Mouse (Mus musculus) stomach, embryonic 14.5 days (tissue): ENCODE data around the gene Dpf2. TPM values are rescaled to one million over a fixed set of nuclear protein-coding genes. Genes with fewer than 3 reads are reported as not detected.

Experiments
- ATAC-seq: fragments of 200-750 bp; cut with Nextera tagmentation; 2 replicates; pipeline ENCODE4 v1.8.0; 2017; ENCODE audit warnings: low read depth, moderate TSS enrichment; ENCODE audit not compliant: insufficient number of reproducible peaks, insufficient read depth, low FRiP score
- H3K27ac ChIP-seq: fragments of 300-500 bp; sonication (generic); 2 replicates; pipeline ENCODE4 v1.5.1; 2014; ENCODE audit warnings: mild to moderate bottlenecking, low read length, moderate library complexity, mixed read lengths
- H3K27me3 ChIP-seq: fragments of 300-500 bp; sonication (generic); 2 replicates; pipeline ENCODE4 v1.6.1; 2014; ENCODE audit warnings: low read length, control low read depth, mixed read lengths; ENCODE audit not compliant: control insufficient read depth, insufficient read depth
- H3K36me3 ChIP-seq: fragments of 300-500 bp; sonication (generic); 2 replicates; pipeline ENCODE4 v1.6.1; 2014; ENCODE audit warnings: mild to moderate bottlenecking, control low read depth, low read length, moderate library complexity, mixed read lengths; ENCODE audit not compliant: control insufficient read depth, insufficient read depth
- H3K4me1 ChIP-seq: fragments of 300-500 bp; sonication (generic); 2 replicates; pipeline ENCODE4 v1.6.1; 2014; ENCODE audit warnings: low read length, control low read depth, mixed read lengths; ENCODE audit not compliant: control insufficient read depth, insufficient read depth
- H3K4me2 ChIP-seq: fragments of 300-500 bp; sonication (generic); replicated peaks from 2 replicates; pipeline ENCODE4 v1.6.1; 2014; ENCODE audit warnings: low read depth, low read length, control low read depth
- H3K4me3 ChIP-seq: fragments of 300-500 bp; sonication (generic); 2 replicates; pipeline ENCODE4 v1.5.1; 2014; ENCODE audit warnings: low read depth, low read length, control low read depth
- H3K9ac ChIP-seq: fragments of 300-500 bp; sonication (generic); replicated peaks from 2 replicates; pipeline ENCODE4 v1.6.1; 2014; ENCODE audit warnings: low read depth, mild to moderate bottlenecking, control low read depth, low read length, moderate library complexity, mixed read lengths
- H3K9me3 ChIP-seq: fragments of 300-500 bp; sonication (generic); 2 replicates; pipeline ENCODE4 v1.6.1; 2016; ENCODE audit warnings: low read depth, low read length, control low read depth; ENCODE audit not compliant: control insufficient read depth
- WGBS: fragments of 180-500 bp; shearing (Covaris S2); extraction: QIAGEN DNeasy Blood & Tissue Kit; methylation state at CpG from one replicate; pipeline ENCODE4 v1.1.7; 2014; 5-methylcytosine and 5-hydroxymethylcytosine counted together
- polyA plus RNA-seq: library from polyadenylated mRNA; unstranded; fragments of >200 nt; fragmentation: Nextera tagmentation; extraction: Ambion mirVana; gene quantifications from 2 replicates; pipeline ENCODE4 v1.2.1, GENCODE M21; 2014

Dpf2 gene
- polyA plus RNA-seq, 1 experiment from 2014 or later = 148 TPM

DNA sequence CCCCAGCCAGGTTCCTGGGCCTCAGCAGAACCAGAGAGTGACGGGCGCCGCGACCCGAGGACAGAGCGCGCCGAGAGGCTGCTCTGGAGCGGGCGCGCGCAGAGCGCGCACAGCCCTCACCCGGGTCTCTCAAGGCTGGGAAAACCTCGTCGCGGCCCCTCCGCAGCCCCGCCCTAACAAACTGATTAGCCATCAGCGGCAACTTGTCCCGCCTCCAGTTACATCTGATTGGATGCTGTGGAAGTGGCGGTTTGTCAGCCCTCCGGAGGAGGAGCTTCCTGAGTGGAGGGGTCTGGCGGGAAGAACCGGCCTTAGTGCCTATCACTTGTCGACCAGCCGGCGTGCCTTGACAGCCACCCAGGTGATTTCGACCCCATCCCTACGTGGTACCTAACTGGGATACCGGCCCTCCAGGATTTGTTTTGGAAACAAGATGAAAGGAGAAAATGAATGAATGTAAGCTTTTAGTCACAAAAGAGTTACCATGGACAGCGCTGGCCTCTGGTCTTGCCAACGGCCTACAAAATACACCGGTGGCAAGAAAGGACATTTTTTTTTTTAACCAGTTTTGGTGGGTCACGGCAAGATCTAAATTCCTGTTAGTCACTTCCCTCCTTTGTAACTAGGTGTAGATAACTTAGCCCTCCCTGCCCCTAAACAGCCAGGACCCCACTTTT is 18.7 kb downstream of the Dpf2 start, which contains the start of gene Tigd3:
TSS of gene Tigd3 (minus strand) at position 148 of the 677 bp plus-strand sequence.
- peak within 1 kb of the TSS; percentile 68 for H3K9ac ChIP-seq
- H3K4me2 ChIP-seq = peak within 1 kb of the TSS; percentile 91
- 0 out of 2 replicates have a peak within 1 kb of the TSS, but pooled peaks have one; percentile 48 for H3K27ac ChIP-seq
- no peaks in the 10 kb centered on the region for H3K9me3 ChIP-seq
- H3K4me3 ChIP-seq = peak within 1 kb of the TSS; percentile 58
- ATAC-seq = peak; percentile 95
- H3K4me1 ChIP-seq = peaks cover 4% of the 10 kb centered on the region; the same call in 1 of the 2 replicates
- 3% methylated on average over 36 of the region's 36 CpGs for WGBS
- no peaks in the 10 kb centered on the region for H3K27me3 ChIP-seq
- H3K36me3 ChIP-seq = peaks cover 22% of the 10 kb centered on the region

DNA sequence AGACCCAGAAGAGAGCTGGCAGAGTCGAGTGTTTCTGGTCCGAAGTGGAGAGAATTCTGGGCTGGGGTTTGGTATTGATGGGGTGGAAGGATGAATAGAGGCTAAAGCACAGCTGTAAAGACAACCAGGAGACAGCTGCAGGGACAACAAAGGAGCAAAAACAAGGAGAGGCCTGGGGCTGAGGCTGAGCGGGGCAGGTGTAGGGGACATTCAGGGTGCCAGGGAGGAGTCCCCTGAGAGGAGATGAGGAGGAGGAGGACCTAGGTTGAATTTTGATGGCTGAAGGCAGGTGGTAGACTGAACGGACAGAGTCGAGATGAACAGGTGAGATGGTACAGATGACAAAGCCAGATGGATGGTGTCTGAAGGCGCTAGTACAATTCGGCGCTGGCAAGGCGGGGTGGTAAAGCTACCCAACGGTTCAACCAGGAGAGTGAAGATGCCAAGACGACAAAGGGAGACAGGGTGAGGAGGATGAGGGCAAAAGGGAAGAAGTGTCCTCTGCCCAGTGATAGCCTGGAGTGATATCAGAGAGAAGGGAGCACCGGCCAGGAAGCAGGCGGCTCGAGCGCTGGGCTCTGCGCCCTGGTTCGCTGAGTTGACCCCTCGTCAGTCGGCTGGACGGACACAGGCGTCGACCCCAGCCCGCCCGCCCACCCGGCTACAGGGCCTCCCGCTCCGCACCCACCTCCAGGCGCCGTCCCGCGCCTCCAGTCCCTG is 19.4 kb downstream of the Dpf2 start:
- no peak; the same call in none of the 2 replicates for ATAC-seq
- peaks cover 19% of the 10 kb centered on the region for H3K36me3 ChIP-seq

DNA sequence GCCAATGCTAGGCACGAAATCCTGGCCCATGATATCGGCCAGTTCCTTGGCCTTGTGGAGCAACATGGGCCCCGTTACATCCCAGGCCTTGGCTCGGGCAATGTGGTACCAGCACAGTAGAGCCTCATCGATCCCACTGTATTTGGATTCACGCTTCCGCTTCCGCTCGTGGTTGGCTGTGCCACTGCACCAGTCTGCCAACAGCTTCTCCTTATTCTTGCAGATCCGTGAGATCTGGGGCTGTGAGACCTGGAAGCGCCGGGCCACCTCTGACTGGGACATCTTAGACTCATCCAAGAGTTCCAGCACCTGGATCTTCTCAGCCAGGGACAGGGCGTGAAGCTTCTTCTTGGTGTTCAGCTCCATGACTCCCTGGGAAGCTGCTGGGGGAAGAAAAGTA is 20.1 kb downstream of the Dpf2 start:
- no peak for ATAC-seq
- Histone ChIP-seq H3K4me2 (peak overlapping the region; percentile 91), H3K36me3 (peaks cover 15% of the 10 kb centered on the region), H3K4me1 (peaks cover 4% of the 10 kb centered on the region; the same call in 1 of the 2 replicates), H3K9me3 (no peaks in the 10 kb centered on the region), H3K27ac (no peak overlapping the region), H3K27me3 (no peaks in the 10 kb centered on the region), H3K4me3 (peak overlapping the region; percentile 58; the same call in 1 of the 2 replicates), H3K9ac (no peak overlapping the region)
- WGBS = 92% methylated on average over 13 of the region's 13 CpGs

More for the DNA sequence above, 19.4 kb downstream of the Dpf2 start:
- WGBS = 8% methylated on average over 31 of the region's 31 CpGs
- H3K9me3 ChIP-seq = no peaks in the 10 kb centered on the region
- H3K27ac ChIP-seq = 0 out of 2 replicates have a peak overlapping the region, but pooled peaks have one; percentile 48
- peak overlapping the region; percentile 58 for H3K4me3 ChIP-seq
- H3K9ac ChIP-seq = peak overlapping the region; percentile 68
- H3K4me1 ChIP-seq = peaks cover 4% of the 10 kb centered on the region; the same call in 1 of the 2 replicates
- H3K27me3 ChIP-seq = no peaks in the 10 kb centered on the region
- peak overlapping the region; percentile 91 for H3K4me2 ChIP-seq

DNA sequence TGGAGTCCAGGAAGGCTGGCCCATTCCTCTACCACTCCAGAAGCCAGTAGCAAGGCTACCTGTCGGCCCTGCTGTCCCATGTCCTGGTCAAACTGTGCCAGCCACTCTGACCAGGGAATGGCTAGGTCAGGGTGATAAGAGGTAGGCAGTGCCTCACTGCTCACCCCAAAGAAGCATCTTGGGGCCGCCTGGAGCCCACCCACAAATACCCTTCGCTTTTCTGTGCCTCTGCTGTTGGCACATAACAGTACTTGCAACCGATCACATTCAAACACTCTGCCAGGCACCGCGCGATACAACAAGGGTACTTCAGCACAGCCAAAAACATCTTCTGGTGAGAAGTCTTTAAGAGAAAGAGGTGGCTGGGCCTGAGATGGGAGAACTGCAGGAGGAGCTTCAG is 20.5 kb downstream of the Dpf2 start:
- no peak overlapping the region for H3K4me3 ChIP-seq
- ATAC-seq = no peak
- H3K9ac ChIP-seq = no peak overlapping the region
- 91% methylated on average over 7 of the region's 7 CpGs for WGBS
- no peaks in the 10 kb centered on the region for H3K27me3 ChIP-seq
- H3K4me2 ChIP-seq = no peak overlapping the region
- no peak overlapping the region for H3K27ac ChIP-seq
- no peaks in the 10 kb centered on the region for H3K9me3 ChIP-seq
- H3K4me1 ChIP-seq = peaks cover 4% of the 10 kb centered on the region; the same call in 1 of the 2 replicates
- H3K36me3 ChIP-seq = peaks cover 15% of the 10 kb centered on the region

DNA sequence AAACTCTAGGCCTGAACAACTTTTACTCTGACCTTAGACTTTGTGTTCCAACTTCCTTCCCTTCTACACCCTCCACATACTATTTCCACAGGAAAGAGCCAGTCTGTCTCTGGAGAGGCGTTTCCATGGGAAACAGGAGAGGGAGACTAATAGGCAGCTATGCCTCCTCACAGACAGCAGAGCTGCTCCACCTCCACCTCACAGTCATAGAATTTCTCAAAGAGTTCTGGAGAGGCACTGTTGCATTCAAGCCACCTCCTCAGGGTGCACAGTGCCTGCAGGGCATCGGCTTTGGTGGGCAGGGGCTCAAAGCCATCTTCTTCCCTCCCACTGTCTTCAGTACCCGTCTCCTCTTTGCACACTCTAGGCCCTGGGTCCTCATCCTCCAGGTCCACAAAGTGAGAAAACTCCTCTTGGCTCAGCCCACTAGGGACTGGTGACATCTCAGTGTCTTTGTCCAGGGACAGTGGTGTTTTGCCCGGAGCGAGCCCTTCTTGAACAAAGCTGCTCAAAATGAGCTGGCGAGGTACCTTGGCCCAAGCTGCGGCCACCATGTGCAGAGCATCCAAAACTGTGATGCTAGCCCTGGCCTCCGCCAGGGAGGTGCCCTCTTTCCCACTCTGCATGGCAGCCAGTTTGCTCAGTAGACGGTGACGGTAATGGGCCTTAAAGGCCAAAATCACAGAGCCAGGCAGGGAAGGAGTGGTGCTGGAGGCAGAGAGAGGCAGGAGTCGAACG is 21.1 kb downstream of the Dpf2 start:
- Histone ChIP-seq H3K4me1 (peaks cover 4% of the 10 kb centered on the region; the same call in 1 of the 2 replicates), H3K27me3 (no peaks in the 10 kb centered on the region), H3K4me3 (no peak overlapping the region), H3K27ac (no peak overlapping the region), H3K4me2 (no peak overlapping the region), H3K9ac (no peak overlapping the region), H3K36me3 (peaks cover 12% of the 10 kb centered on the region), H3K9me3 (no peaks in the 10 kb centered on the region)
- WGBS = 91% methylated on average over 12 of the region's 12 CpGs
- ATAC-seq = no peak

DNA sequence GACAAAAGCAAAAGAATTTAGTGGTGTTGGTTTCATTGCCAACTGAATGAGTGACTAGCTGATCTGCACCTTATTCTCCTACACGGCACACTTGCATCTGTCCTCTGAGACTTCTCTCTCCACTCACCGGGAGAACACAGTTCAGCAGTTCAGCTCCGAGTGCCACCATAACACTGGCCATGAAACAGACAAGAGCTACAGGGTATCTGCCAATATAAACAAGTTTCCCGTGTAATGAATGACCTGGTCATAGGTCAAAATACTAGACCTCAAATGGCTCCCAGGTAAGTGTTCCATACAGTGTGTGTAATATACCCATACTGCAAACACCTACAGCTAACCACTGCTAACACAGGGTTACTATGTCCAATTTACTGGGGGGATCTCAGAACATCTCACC is 23.6 kb downstream of the Dpf2 start:
- Histone ChIP-seq H3K27me3 (no peaks in the 10 kb centered on the region), H3K36me3 (peaks cover 3% of the 10 kb centered on the region; the same call in 1 of the 2 replicates), H3K4me1 (peaks cover 4% of the 10 kb centered on the region; the same call in 1 of the 2 replicates), H3K4me3 (no peak overlapping the region), H3K9me3 (no peaks in the 10 kb centered on the region), H3K27ac (no peak overlapping the region), H3K4me2 (no peak overlapping the region), H3K9ac (no peak overlapping the region)
- no peak for ATAC-seq
- 31% methylated on average over 4 of the region's 4 CpGs for WGBS

DNA sequence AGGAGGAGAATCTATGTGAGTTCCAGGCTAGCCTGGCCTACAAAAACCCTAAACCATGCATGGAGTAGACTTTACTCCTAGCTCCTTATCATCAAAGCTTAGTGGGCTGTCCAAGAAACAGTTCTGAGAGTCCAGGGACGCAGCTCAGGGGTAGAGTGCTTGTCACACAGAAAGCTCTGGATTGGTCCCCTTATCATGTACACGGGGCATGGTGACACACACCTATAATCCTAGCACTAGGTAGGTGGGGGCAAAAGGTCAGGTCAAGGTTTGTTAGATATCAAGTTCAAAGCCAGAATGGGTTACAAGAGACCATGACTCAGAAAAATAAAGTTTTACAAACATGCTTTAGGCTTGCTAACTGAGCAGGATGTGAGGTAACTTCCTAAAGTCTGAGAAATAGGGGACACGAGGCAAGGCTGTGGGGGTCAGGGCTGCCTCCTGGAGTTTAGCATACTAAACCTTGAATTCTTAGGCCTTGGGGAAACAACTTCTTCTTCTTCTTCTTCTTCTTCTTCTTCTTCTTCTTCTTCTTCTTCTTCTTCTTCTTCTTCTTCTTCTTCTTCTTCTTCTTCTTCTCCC is 25.5 kb downstream of the Dpf2 start:
- no peaks in the 10 kb centered on the region for H3K9me3 ChIP-seq
- H3K4me2 ChIP-seq = no peak overlapping the region
- no peak for ATAC-seq
- H3K4me1 ChIP-seq = no peaks in the 10 kb centered on the region
- H3K9ac ChIP-seq = no peak overlapping the region
- WGBS = 83% methylated on average over 3 of the region's 3 CpGs
- no peaks in the 10 kb centered on the region for H3K27me3 ChIP-seq
- no peaks in the 10 kb centered on the region for H3K36me3 ChIP-seq
- H3K4me3 ChIP-seq = no peak overlapping the region
- H3K27ac ChIP-seq = no peak overlapping the region

DNA sequence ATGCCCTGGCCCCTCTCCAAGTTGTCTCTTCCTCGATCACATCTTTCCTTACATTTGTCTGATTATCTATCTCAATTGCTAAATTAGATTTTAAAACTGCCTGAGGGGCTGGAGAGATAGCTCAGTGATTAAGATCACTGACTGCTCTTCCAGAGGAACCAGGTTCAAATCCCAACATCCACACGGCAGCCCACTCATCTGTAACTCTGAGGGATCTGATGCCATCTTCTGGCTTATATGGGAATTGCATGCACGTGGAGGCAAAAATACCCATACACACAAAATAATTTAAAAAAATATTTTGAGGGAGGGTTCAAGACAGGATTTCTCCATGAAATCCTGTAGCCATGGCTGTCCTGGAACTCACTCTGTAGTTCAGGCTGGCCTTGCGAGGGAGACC is 27.0 kb downstream of the Dpf2 start:
- H3K9ac ChIP-seq = no peak overlapping the region
- WGBS = 59% methylated on average over 4 of the region's 4 CpGs
- H3K4me1 ChIP-seq = no peaks in the 10 kb centered on the region
- no peak overlapping the region for H3K4me3 ChIP-seq
- no peak for ATAC-seq
- no peak overlapping the region for H3K4me2 ChIP-seq
- H3K27ac ChIP-seq = no peak overlapping the region
- no peaks in the 10 kb centered on the region for H3K36me3 ChIP-seq
- no peaks in the 10 kb centered on the region for H3K9me3 ChIP-seq
- no peaks in the 10 kb centered on the region for H3K27me3 ChIP-seq
